Mouse (Mus musculus) ovary, adult 18-20 months (tissue): ENCODE measurements around the gene 2900026A02Rik.

Source experiments
- DNase-seq: peaks from one replicate; pipeline ENCODE4 v3.0.0; 2022; ENCODE audit warnings: low spot score, mixed read lengths

Gene 2900026A02Rik

GRCm38 (mm10) chr5:113173318-113173717 is 47.7 kb downstream of the 2900026A02Rik start:
- DNase-seq = no peak

GRCm38 (mm10) chr5:113171968-113172578 is 49.0 kb downstream of the 2900026A02Rik start:
- DNase-seq = no peak

GRCm38 (mm10) chr5:113170064-113170754 is 50.8 kb downstream of the 2900026A02Rik start:
- no peak for DNase-seq

GRCm38 (mm10) chr5:113167733-113168132 is 53.3 kb downstream of the 2900026A02Rik start:
- no peak for DNase-seq

GRCm38 (mm10) chr5:113165481-113165880 is 55.6 kb downstream of the 2900026A02Rik start:
- no peak for DNase-seq

- peak; percentile 49 for DNase-seq
Observed at GRCm38 (mm10) chr5:113164873-113165441, 56.1 kb downstream of the 2900026A02Rik start.

GRCm38 (mm10) chr5:113164448-113164847 is 56.6 kb downstream of the 2900026A02Rik start:
- peak; percentile 40 for DNase-seq

GRCm38 (mm10) chr5:113163116-113163515 is 57.9 kb downstream of the 2900026A02Rik start:
- no peak for DNase-seq

- DNase-seq = no peak
Observed at GRCm38 (mm10) chr5:113162699-113163098, 58.3 kb downstream of the 2900026A02Rik start.

GRCm38 (mm10) chr5:113161576-113161975 is 59.5 kb downstream of the 2900026A02Rik start:
- no peak for DNase-seq

GRCm38 (mm10) chr5:113160320-113160719 is 60.7 kb downstream of the 2900026A02Rik start:
- no peak for DNase-seq

GRCm38 (mm10) chr5:113158759-113159355 is 62.2 kb downstream of the 2900026A02Rik start:
- DNase-seq = no peak

- no peak for DNase-seq
Observed at GRCm38 (mm10) chr5:113157588-113157987, 63.4 kb downstream of the 2900026A02Rik start.

- DNase-seq = no peak
Observed at GRCm38 (mm10) chr5:113157006-113157405, 64.0 kb downstream of the 2900026A02Rik start.

- DNase-seq = peak; percentile 36
Observed at GRCm38 (mm10) chr5:113155133-113155532, 65.9 kb downstream of the 2900026A02Rik start.

- DNase-seq = no peak
Observed at GRCm38 (mm10) chr5:113154441-113154840, 66.6 kb downstream of the 2900026A02Rik start.

GRCm38 (mm10) chr5:113153508-113153830 is 67.6 kb downstream of the 2900026A02Rik start:
- DNase-seq = no peak

GRCm38 (mm10) chr5:113152663-113153507 is 68.2 kb downstream of the 2900026A02Rik start:
- DNase-seq = no peak

GRCm38 (mm10) chr5:113151554-113152103 is 69.4 kb downstream of the 2900026A02Rik start:
- DNase-seq = peak; percentile 54

GRCm38 (mm10) chr5:113150871-113151553 is 70.0 kb downstream of the 2900026A02Rik start:
- DNase-seq = no peak

- no peak for DNase-seq
Observed at GRCm38 (mm10) chr5:113149052-113149451, 72.0 kb downstream of the 2900026A02Rik start.
